ENCODE assay signal across 9 mouse cellular contexts in genomic region chr15:7809841-7810391, GRCm38 (mm10). TPM values are rescaled to one million over a fixed set of nuclear protein-coding genes. Genes with fewer than 3 reads are reported as not detected.
DNase-seq lines count a peak whose midpoint lies in the region; ATAC-seq lines count a peak whose summit lies in the region.
"Had no signal": no experiment of that assay in that cellular context is flagged by ENCODE, and none has a peak within 500 bp of the region (broad histone marks: within the 10 kb centered on the region; RNA-seq: fewer than 3 reads in every experiment).

No protein-coding gene starts in this region.

- H3K9ac ChIP-seq in hindbrain, embryonic 11.5 days (ENCODE audit: low read depth, low read length) = peak overlapping the region; percentile 52; the same call in 1 of the 2 replicates

- H3K4me3 ChIP-seq in brown adipose tissue, adult 24 weeks (ENCODE audit: insufficient read depth, low read depth, low read length) = peak overlapping the region; percentile 33
- peak overlapping the region; percentile 52 for H3K4me3 ChIP-seq in hindbrain, embryonic 11.5 days (ENCODE audit: low read depth, low read length)

- H3K36me3 ChIP-seq in hindbrain, embryonic 11.5 days (ENCODE audit: control insufficient read depth, insufficient read depth, low read length) = no peaks in the 10 kb centered on the region

- under 1% methylated on average over 32 of the region's 32 CpGs for WGBS in hindbrain, embryonic 11.5 days

- H3K27me3 ChIP-seq in hindbrain, embryonic 11.5 days (ENCODE audit: control insufficient read depth, insufficient read depth, low read length) = peaks cover 58% of the 10 kb centered on the region

- peak; percentile 36 for DNase-seq in kidney, postnatal 10 days
- no peak for DNase-seq in kidney, adult 18-20 months
- DNase-seq in hindbrain, embryonic 11.5 days (ENCODE audit: low spot score) = peak; percentile 68
- DNase-seq in lung, postnatal 4 days = peak; percentile 52 to 59
- DNase-seq in testis, postnatal 14 days (ENCODE audit: low spot score) = peak; percentile 27
- no peak for DNase-seq in urinary bladder, postnatal 14 days (ENCODE audit: low spot score)
- no peak for DNase-seq in cerebellum, adult 8-10 months

- H3K4me2 ChIP-seq in hindbrain, embryonic 11.5 days (replicated peaks; ENCODE audit: low read depth, low read length) = peak overlapping the region; percentile 96

- no peaks in the 10 kb centered on the region for H3K9me3 ChIP-seq in hindbrain, embryonic 11.5 days (ENCODE audit: control insufficient read depth, low read length)
- H3K9me3 ChIP-seq: megakaryocyte, embryonic 14.5 days had no signal

- H3K27ac ChIP-seq in brown adipose tissue, adult 24 weeks (replicated peaks; ENCODE audit: low read depth, low read length) = no peak overlapping the region
- H3K27ac ChIP-seq in hindbrain, embryonic 11.5 days (ENCODE audit: low read depth, low read length) = no peak overlapping the region

- ATAC-seq in hindbrain, embryonic 11.5 days (ENCODE audit: low FRiP score) = 0 out of 2 replicates have a peak, but pooled peaks have one; percentile 23

- H3K4me1 ChIP-seq in brown adipose tissue, adult 24 weeks (ENCODE audit: control insufficient read depth, insufficient read depth, insufficient read length, low read length) = no peaks in the 10 kb centered on the region
- H3K4me1 ChIP-seq in hindbrain, embryonic 11.5 days (replicated peaks; ENCODE audit: control insufficient read depth, insufficient read depth, low read length) = 0 out of 2 replicates have a peak, but pooled peaks cover 6% of the 10 kb centered on the region

RNA-seq across cellular contexts. Expression of gene Gdnf, which starts 0.7 kb away (rescaled TPM):
- polyA plus RNA-seq in brown adipose tissue, adult 24 weeks (2012; ENCODE audit: insufficient read depth, insufficient read length, missing spikeins) = not detected in 2 replicates
- polyA plus RNA-seq in hindbrain, embryonic 11.5 days (2014; fragmentation: Nextera tagmentation; extraction: Ambion mirVana) = 0.26 and 0.42 TPM in 2 replicates

Comparison
In these comparisons a context has a peak if more than half of its experiments do, and no peak if none do; other contexts are left out.
1. DNase-seq: peak in kidney, postnatal 10 days (single experiment), hindbrain, embryonic 11.5 days (single experiment), lung, postnatal 4 days (2 of 2) and testis, postnatal 14 days (single experiment); none in kidney, adult 18-20 months (single experiment), urinary bladder, postnatal 14 days (single experiment) and cerebellum, adult 8-10 months (single experiment).